Mouse (Mus musculus): ENCODE measurements around the gene Armc9. TPM values are rescaled to one million over a fixed set of nuclear protein-coding genes. Genes with fewer than 3 reads are reported as not detected.

Gene Armc9
- total and polyA plus RNA-seq, 3 experiments: 3.6 to 10.9 (median 8.1) TPM

- DNase-seq: no peak
Observed at GRCm38 (mm10) chr1:86225195-86225594, 70.6 kb downstream of the Armc9 start.

- no peak for DNase-seq
Observed at GRCm38 (mm10) chr1:86228653-86229052, 74.1 kb downstream of the Armc9 start.

- DNase-seq: no peak
Observed at GRCm38 (mm10) chr1:86229184-86229829, 74.7 kb downstream of the Armc9 start.

GRCm38 (mm10) chr1:86232631-86233030 lies 78.1 kb downstream of the Armc9 start:
- DNase-seq: no peak

GRCm38 (mm10) chr1:86233808-86234207 lies 79.2 kb downstream of the Armc9 start:
- DNase-seq: no peak

GRCm38 (mm10) chr1:86235118-86235517 lies 80.5 kb downstream of the Armc9 start:
- DNase-seq: no peak

GRCm38 (mm10) chr1:86236442-86236841 lies 81.9 kb downstream of the Armc9 start:
- DNase-seq: peak; percentile 73

GRCm38 (mm10) chr1:86239010-86239409 lies 84.4 kb downstream of the Armc9 start:
- DNase-seq: no peak

GRCm38 (mm10) chr1:86239871-86240270 lies 85.3 kb downstream of the Armc9 start:
- no peak for DNase-seq

GRCm38 (mm10) chr1:86240959-86241358 lies 86.4 kb downstream of the Armc9 start:
- no peak for DNase-seq

GRCm38 (mm10) chr1:86243490-86243889 lies 88.9 kb downstream of the Armc9 start:
- DNase-seq: no peak

- DNase-seq: no peak
Observed at GRCm38 (mm10) chr1:86245301-86246085, 90.9 kb downstream of the Armc9 start.

GRCm38 (mm10) chr1:86253410-86253809 lies 98.8 kb downstream of the Armc9 start:
- no peak for DNase-seq

- DNase-seq: no peak
Observed at GRCm38 (mm10) chr1:86256311-86256710, 101.7 kb downstream of the Armc9 start.

GRCm38 (mm10) chr1:86257228-86257627 lies 102.6 kb downstream of the Armc9 start:
- no peak for DNase-seq

GRCm38 (mm10) chr1:86258171-86258824 lies 103.7 kb downstream of the Armc9 start:
- no peak for DNase-seq

- DNase-seq: no peak
Observed at GRCm38 (mm10) chr1:86263564-86264339, 109.2 kb downstream of the Armc9 start.

GRCm38 (mm10) chr1:86265060-86265459 lies 110.5 kb downstream of the Armc9 start:
- no peak for DNase-seq

GRCm38 (mm10) chr1:86268492-86269189 lies 114.1 kb downstream of the Armc9 start:
- DNase-seq: no peak

- no peak for DNase-seq
Observed at GRCm38 (mm10) chr1:86269190-86269508, 114.6 kb downstream of the Armc9 start.

- no peak for DNase-seq
Observed at GRCm38 (mm10) chr1:86271707-86272106, 117.1 kb downstream of the Armc9 start.

GRCm38 (mm10) chr1:86277055-86277454 lies 122.5 kb downstream of the Armc9 start:
- DNase-seq: no peak
